Mouse (Mus musculus): ENCODE measurements around the gene Otc.

GRCm38 (mm10) chrX:10331749-10332148, 79.6 kb downstream of the Otc start:
- no peak for TF ChIP-seq USF1 (IDR thresholded peaks at IDR 0.05; ENCODE audit: low read depth, low read length)
- no peak for TF ChIP-seq CTCF (IDR thresholded peaks at IDR 0.05 in 2 of 3, conservative IDR thresholded peaks at IDR 0.05 in 1 of 3; ENCODE audit: control insufficient read depth in 1 of 3, insufficient read depth in 1 of 3, low read depth in 2 of 3, low read length in 3 of 3, poor library complexity in 1 of 3, severe bottlenecking in 1 of 3)
- TF ChIP-seq ETS1 (IDR thresholded peaks at IDR 0.05; ENCODE audit: low read depth, low read length): no peak
- TF ChIP-seq CHD2 (IDR thresholded peaks at IDR 0.05; ENCODE audit: low read length): no peak
- no peak for TF ChIP-seq E2F4 (IDR thresholded peaks at IDR 0.05; ENCODE audit: borderline replicate concordance, low read depth, low read length)
